Mouse (Mus musculus): Measurements from ENCODE around the gene Surf2.

GRCm38 (mm10) chr2:26914148-26914941 lies 1.8 kb upstream of the Surf2 start:
- no peak for TF ChIP-seq POLR2A (IDR thresholded peaks at IDR 0.05; ENCODE audit: low read depth, low read length)
- no peak for TF ChIP-seq CTCF (IDR thresholded peaks at IDR 0.05; ENCODE audit: extremely low read depth, insufficient read length, insufficient replicate concordance, low read depth, low read length)

All from small intestine, adult 2 months (tissue).